Mouse (Mus musculus): Measurements from ENCODE around the gene A2ml1. TPM values are rescaled to one million over a fixed set of nuclear protein-coding genes. Genes with fewer than 3 reads are reported as not detected.
"Not testable (repeated sequence)": the region's sequence is repeated elsewhere in the genome, so short reads cannot be mapped to it uniquely, and the experiment has no call there.

The A2ml1 gene
- 10 to 100 TPM; 12.1 to 13.3 TPM for total RNA-seq (2021)

DNA sequence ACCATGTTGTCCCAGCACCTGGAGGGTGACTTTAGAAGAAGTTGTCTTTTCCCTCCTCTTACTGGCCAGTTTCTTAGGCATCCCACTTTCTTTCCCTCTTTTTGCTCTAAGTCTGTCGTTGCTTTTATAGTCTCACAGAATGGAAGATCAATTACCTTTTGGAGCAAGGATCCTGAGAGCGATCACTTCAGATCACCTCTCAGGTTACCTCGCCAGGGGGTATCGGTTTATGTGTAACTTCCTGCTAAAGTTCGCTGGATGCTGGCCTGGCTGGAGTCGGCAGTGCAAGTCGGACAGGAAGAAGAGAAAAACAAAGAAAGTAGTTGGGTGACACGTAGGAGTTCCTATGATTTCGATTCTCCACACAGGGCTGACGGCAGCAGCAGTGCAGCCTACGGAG, at the start of gene A2ml1:
Gene A2ml1 (minus strand): TSS at position 101 of the 400 bp plus-strand sequence.
- DNase-seq, result no peak

DNA sequence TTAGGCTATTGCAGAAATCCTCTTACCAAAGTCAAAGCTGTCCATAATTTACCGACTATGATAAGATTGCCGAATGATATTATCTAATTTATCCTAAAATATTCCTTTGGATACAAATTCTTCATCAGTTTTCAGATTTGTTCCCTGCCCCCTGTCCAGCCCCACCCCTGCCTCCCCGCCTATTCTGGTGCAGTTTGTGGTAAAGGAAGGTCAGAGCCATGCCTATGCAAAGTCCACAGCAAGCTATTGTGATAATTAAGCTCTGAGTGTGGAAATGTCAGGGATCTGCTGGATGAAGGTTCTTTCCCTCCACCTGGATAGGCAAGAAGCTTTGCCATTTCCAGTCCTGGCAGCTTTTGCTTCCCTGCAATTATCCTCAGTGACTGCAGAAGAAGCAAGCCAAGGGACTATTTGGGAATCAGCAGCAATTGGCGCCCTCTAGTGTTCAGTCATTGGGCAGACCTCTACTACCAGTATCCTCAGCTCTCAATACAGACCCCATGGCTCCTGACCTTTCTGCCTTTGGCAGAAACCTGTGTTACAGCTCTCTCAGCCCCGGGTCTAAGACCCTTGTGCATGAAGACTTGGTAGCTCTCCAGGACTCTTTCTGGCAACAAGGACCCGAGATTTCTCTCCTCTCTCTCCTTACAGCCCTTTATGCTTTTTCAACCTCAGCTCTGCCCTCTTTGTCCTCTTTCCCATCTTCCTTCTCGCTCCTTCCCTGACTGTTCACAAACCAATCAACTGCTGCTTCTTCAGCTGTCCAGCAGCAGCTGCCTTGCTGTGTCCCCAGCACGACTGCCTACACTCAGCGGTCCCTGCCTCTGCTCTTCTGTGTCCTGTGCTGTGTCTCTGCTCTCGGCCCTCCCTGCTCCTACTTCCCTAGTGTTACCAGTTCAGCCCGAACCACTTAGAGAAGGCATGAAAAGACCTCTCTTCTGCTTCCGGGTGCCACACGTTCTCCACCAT, 48.6 kb upstream of the A2ml1 start:
- DNase-seq, result peak; percentile 44 to 48

DNA sequence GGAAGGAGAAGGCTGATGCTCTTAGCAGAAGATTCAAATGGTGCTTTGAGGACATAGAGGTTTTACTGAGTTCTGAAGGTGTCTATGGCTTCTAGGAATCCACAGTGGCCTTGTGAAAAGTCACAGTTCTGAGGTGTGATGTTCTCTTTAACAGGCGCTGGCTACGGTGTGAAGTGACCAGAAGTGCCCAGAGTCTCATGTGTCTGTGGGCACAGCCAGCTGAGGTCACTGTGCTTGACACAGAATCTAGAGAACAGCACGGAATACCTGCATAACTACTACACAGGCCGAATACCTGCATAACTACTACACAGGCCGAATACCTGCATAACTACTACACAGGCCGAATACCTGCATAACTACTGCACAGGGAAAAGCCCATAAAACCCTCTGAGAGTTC, 43.8 kb upstream of the A2ml1 start:
- DNase-seq, result not testable (repeated sequence)

DNA sequence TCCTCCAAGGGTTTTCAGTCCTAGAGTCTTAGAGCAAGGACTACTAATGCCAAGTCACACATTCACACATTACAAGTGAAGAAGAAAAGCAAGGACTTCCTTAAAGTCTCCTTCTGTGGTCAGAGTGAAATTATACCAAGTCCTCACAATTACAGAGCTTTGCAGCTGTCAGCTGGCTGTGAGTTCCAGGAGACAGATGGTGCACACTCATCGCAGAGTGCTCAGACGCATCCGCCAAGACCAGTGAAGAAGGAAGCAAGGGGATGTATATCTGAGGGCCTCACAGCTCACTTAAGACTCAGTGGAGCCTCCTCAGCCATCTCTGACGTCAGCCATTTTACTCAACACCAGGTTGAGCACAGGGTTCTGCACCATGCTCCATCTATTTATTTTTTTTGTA, 43.0 kb upstream of the A2ml1 start:
- no peak for DNase-seq

DNA sequence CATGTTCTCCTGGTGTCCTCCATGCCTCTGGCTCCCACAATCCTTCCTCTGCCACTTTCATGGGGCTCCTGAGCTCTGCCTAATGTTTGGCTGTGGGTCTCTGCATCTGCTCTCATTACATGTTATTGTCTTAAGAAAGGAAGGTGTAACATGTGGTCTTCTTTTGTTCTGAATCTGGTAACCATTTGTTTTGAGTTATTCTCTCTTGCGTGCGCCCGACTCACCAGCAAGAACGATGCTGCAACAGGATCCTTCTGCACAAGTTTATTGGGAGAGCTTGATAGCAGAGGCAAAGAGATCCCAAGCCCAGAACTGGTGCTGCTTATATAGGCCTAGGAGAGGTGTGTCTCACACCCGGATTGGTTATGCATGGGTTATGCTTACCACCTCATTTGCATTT, 42.0 kb upstream of the A2ml1 start, which contains the start of gene Klrb1a:
Gene Klrb1a (minus strand): TSS at position 101 of the 400 bp plus-strand sequence.
- not testable (repeated sequence) for DNase-seq

DNA sequence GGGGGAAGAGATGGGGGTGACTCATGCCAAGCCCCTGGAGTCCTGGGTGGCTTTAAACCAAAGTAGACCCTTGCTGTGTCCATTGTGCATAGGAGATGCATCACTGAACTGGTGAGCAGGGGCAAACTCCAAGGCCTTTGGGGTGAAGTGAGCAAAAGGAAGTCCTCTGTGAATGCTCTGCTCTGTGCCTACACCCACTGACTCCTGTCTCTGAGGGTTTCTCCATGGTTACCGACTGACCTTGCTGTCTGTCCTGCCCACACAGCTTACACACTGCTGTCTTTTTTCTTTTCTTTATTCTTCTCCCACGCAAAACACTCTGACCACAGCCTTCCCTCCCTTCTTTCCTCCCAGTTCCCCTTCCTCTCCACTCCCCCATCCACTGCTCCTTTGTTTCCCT, 41.3 kb upstream of the A2ml1 start:
- no peak for DNase-seq

DNA sequence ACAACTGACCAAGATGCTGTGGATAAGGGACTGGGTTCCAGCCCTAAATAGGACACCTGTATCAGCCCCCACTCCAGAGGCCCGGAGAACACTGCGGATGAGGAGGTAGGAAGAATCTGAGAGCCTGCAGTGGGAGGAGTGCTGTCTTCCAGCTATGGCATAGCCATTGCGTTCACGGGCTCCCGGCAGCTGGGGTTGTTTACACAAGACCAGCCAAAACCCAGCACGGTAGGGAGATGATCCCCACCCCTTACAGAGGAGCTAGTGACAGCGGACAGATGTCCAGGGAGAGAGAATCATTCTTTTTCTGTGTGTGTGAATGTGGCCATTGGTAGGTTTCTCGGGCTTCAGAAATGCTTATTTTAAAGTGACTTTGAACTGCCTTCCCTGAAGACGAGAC, 24.9 kb upstream of the A2ml1 start:
- DNase-seq, result no peak

DNA sequence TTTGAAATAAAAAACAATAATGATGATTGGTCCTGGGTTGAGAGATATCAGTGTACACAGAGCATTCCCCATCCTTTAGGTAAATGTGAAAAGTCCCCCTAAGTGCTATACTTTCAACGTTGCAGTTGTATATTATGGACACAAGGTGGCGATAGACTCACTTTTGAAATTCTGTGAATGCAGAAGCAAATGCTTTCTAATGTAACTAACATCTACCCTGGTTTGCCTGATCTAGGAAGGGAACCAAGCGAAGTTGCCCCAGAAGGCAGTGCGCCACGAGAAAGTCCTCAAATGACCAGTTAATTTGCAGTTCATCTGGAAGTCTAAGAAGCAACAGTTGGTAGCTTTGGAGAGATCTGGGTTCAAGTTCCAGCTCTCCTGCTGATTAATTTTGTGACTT, 23.1 kb upstream of the A2ml1 start:
- no peak for DNase-seq

DNA sequence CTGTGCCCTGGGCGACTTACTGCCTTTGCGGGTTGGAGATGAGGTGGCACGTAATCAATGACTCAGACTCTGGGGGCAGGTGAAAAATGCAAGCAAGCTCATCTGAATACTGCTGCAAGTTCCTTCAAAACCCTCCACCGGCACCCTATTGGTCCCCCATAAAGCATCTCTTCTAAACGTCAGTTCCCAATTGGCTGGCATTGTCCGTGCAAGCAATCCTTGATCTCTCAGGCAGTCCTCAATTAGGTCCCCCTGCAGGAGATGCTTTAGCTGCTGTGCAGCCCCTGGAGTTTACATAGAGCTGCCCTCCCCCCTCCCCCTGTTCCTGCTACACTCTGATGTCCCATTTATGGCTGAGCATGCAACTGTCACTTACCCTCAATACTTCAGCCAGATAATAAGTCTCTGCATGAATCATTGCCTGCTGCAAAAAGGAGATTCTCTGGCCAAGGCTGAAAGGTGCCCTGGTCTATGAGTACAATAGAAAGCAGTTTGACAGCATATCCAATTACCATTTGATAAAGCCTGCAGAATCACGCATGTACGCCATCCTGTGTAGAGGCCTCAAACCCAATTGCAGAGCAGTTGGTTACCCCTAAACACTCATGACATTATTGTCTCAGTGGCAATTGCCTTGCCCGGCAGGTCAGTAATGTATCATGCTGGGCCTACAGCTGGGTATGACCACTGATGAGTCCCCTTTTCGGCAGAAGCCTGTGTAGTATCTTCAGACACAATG, 21.2 kb upstream of the A2ml1 start:
- DNase-seq, result no peak

DNA sequence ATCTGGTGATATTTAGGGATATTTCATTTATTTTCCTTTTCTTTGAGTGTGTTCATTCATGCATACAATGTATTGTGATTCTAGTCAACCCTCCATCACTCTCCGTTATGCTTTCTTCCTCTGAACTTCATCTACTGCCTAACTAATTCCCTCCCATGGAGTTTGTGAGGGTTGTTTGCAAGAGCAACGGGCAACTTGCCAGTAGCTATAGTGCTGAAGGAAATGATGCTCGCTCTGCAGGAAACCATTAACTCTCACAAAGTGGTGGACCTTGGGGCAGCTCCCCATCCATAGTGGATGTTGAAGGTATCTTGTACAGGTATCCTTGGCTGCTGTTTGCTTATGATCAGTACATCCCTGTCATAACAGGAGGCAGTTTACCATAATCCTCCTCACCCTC, 20.6 kb upstream of the A2ml1 start:
- no peak for DNase-seq

DNA sequence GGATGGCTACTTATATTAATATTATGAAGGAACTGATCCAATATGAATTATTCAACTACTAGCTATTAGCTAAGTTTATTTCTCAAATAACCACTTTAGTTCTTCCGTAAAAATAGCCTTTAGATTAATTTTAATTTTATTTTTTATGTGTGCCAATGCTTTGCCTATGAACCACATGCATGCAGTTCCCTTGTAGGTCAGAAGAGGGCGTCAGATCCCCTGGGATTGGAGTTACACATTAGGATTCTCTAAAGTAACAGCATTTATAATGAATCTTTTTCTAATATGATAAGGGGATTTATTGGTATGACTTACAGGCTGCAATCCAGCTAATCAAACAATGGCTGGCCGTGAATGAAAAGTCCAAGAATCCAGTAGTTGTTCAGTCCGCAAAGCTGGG, 18.1 kb upstream of the A2ml1 start:
- DNase-seq, result no peak

DNA sequence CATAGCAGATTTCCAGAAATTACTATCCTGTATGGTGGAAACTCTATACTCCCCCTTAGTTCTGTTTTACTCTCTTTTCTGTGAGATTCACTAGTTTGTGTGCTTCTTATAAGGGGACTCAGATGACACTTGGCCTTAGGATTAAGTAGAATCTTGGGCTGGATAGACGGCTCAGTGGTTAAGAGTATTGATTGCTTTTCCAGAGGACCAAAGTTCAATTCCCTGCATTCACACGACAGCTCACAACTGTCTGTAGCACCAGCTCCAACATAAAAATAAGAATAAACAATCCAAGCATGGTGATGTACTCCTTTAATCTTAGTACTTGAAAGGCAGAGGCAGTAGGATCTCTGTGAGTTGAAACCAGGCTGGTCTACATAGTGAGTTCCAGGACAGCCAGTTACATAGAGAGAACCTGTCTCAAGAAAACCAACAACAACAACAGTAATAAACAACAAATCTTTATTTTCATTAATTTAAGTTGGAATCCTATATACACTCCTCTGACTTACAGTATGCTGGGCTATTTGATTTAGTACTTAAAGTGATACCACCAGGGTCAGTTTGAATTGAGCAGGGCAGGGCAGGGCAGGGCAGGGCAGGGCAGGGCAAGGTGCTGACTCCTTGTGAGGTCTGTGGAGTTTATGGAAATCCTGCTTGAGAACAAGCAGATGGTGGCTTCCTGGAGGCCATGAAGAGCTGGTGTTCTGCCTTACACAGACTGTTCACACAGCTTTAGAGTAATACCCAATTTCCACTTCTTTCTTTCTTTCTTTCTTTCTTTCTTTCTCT, 17.0 kb upstream of the A2ml1 start:
- DNase-seq, result no peak

DNA sequence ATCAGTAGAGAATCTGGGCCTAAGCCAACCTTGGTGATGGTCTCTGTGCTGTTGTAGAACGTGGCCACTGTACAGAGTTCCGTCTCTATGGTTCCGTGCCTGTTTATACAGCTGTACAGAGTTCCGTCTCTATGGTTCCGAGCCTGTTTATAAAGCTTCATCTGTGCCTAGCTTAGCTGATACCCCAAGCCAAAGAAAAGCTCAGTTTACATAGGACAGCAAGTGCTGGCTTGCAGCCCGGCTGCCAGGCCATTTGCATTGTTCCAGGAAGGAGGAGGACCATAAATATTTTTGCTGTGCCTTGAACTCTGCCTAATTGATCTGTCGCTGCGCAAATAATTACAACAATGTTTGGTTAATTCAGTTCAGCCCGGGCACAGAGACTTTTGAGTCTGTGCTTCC, 15.7 kb upstream of the A2ml1 start:
- DNase-seq, result peak; percentile 47 to 48

DNA sequence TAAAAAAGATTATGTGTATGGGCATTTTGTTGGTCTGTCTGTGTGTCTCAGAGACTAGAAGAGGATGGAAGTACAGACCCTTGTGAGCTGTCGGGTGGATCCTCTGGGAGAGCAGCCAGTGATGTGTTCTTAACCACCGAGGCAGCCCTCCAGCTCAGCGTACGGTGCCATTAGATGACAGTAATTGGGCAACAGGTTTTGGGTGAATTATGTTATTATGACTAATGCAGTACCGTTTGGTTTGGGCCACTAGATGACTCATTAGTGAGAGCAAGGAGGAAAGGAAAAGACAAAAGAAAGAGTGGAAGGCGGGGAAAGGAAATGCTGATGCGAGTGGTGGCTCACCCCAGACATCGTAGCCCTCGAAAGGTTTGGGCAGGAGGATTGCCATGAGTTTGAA, 13.2 kb upstream of the A2ml1 start:
- DNase-seq, result no peak

DNA sequence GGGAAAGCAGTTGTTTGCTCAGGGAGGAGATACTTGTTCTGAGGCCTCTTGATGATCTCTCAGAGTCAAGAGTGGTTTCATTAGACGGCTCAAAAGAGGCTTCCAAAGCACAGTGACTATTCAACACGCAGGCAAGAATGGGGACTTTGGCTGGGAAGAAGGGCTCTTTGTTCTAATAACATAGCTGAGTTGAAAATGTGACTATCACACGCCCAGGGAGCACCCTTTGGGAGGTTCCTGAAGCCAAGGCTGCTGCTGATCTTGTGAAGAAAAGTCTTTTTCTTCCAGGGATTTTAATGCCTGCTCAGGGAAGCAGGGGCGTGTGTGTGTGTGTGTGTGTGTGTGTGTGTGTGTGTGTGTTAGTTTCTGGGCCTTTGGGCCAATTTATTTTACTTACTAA, 8.0 kb upstream of the A2ml1 start:
- no peak for DNase-seq

DNA sequence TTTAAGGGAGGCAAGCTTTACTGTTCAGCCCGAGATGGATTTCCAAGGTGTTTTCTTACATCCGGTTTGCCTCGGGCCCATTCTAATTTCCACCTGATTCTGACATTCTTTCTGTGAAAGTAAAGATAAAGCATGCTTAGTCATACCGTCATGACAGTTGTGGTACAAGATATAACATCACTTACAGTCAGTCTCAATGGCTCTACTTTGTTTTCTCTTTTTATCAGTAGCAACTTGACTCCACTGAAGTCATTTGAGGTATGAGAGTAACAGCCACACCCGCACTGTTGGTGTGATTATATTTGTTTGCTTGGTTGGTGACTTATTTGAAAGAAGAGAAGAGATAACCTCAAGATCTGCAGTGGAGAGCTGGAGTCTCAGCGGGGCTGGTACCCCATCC, 6.2 kb upstream of the A2ml1 start:
- no peak for DNase-seq

DNA sequence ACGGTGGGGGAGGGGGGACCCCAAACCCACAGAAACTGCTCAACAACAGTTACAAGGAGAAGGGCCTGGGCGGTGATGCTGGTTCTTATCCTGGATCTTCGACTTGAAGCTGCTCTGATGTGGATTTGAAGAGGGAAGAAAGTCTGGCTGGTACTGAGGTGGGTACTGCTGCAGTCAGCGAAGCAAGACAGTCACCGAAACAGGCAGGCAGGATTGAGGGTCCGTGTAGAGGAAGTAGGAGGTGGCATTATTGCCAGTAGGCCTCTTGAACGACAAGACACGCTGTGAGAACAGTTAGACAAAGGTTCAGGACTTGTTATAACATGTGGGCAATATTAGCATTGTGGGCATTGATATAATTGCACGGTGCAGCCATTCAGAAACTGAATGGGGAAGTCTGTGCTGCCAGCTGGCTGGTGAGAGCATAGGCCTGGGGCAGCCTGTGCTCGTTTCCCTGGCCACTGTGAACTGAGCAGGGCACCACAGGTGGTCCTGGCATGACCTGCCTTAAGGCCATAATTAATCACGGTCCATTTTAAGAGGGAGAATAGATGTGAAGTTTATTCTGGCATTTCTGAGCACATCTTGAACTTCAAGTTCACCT, 4.3 kb upstream of the A2ml1 start:
- DNase-seq, result no peak

DNA sequence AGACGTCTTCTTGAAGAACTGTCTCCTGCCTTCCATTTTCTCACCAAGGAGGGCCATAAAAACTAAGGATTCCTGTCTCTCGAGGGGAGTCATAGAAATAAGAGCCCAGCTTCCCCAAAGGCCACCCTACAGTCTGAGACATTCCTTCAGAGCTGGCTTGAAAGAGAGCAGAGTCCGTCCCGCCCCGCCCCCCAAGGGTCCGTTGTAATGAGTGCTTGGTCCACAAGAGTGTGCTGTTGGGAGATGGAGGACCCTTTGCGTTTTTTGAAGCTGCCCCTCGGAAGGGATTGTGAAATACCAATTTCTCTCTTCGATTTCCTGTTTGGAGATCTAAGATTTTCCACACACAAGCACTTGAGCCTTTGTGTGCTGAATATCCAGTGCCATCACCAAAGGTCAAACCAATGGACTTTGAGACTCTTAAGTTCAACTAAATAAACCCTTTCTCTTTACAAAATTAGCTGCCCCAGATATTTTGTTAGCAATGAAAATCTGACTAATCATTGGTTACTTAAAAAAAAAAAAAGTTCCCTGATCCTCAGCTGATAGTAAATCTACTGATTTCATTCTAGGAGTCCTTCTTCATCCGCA, 2.8 kb upstream of the A2ml1 start:
- DNase-seq, result no peak

DNA sequence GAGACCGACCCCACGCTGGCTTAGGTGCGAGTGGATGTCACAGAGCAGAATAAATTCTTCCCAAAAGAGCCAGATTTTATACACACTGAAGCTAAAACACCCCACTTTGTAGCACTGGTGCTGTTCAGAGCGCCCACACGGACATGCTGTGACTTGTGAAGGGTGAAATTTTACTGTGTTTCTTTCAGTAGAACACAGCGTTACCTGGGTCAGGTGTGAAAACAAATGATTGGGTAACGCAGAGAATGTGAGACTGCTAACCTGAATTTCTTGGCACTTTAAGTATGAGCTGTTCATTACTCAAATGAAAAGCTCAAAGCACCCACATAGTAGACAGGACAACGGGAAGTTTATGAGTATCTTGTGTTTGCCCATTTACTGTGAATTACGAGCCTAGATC, 4.1 kb downstream of the A2ml1 start:
- DNase-seq, result no peak

DNA sequence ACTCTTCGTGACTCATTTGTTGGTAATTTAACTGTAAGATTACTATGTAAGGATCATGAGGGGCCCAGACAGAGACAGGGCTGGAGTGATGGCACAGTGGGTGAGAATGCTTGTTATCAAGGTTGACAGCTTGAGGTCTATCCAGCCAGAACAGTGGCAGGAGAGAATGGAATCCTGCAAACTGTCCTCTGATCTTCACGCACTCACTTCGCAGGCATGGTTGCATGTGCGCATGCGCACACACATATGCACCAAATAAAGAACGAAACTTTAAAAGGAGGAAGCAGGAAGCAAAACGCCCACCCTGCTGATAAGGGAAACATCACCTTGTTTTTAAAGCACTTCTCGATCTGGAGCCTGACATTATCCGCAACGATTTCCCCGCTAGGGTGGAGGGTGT, 14.8 kb downstream of the A2ml1 start:
- no peak for DNase-seq

DNA sequence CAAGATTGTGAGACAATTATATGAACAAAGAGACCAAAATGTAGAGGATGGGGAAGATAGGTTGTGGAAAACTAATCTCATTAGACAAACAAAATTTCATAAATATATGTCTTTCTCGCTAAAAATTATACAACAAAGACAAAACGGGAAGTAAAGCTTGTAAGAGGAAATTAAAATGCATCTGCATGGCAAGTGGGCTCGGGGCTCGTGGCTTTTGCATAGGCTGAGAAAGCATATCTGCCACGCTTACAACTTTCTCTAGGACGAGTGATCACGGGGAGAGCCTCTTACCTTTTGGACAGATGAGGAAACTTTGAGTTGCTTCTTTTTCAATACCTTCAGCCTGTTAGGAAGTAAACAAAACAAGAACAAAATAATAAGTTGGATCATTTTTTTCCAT, 27.4 kb downstream of the A2ml1 start:
- DNase-seq, result no peak

All from layer of hippocampus, postnatal 36 days (tissue).